Mouse (Mus musculus): Measurements from ENCODE around the gene Kifc3.

DNA sequence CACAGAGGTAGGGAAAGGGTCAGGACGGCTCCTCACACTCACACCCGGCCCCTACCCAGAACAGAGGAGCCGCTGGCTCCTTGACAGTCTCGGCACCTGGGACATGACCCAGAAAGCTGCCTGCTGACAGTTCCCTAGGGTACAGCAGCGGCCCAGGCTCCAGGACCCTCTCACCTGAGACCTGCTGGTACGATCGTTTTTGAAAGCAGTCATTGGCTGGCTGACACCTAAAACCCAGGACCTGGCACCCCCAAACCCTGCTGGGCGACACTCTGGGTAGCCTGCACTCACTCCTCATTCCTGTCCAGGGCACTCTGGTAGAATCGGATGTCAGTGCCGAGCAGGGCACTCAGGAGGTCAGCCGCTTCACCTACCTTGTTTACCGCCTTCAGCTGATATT, 65.4 kb downstream of the Kifc3 start:
- TF ChIP-seq CTCF (IDR thresholded peaks at IDR 0.05; ENCODE audit: borderline replicate concordance, extremely low read depth, insufficient read depth, insufficient read length), result no peak
- no peak for TF ChIP-seq POLR2A (IDR thresholded peaks at IDR 0.05; ENCODE audit: borderline replicate concordance, extremely low read depth, insufficient read depth, insufficient read length, poor library complexity, severe bottlenecking)
